Mouse (Mus musculus) embryo, embryonic 10.5 days (tissue): ENCODE data around the gene Cachd1.
A peak's percentile ranks its signal among the peaks of the same experiment; 100 is the strongest.

Experiments used
- DNase-seq: peaks from one replicate; pipeline ENCODE4 v3.0.0-alpha.2; 2015; ENCODE audit warnings: low spot score

Cachd1 gene

DNA sequence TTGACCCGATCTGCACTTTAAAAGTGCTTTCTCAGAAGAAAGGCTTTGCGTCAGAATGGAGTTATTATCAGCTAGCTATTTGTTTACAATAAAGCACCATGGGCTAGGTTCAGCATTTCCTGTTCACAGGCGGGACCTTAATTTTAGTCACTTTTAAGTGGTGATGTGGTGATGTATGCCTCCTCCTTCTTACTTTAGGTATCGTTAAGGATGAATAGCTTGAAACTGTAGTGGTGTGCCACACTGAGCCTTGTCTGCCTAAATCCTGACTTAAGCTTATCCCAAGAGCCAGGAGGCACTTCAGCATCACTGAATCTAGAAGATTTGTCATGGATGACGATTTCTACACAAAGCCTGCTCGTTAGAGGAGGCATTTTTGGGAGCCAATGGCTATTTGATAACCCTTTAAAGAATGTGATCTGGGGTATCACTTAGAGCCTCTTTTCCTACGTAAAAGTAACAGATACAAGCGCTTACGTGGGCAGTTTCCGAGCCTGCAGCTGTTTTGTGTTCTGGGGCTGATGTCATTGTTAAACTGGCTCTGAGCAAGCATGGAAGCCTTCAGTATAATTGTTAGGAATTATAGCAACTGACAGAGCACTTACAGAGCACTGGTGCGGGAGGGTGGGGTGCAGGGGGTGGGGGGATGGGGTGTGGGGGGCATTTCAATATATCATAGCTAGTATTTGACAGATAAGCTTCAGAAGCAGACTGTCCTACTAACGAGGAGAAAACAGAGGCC, 89.7 kb downstream of the Cachd1 start:
- peak; percentile 31 for DNase-seq

DNA sequence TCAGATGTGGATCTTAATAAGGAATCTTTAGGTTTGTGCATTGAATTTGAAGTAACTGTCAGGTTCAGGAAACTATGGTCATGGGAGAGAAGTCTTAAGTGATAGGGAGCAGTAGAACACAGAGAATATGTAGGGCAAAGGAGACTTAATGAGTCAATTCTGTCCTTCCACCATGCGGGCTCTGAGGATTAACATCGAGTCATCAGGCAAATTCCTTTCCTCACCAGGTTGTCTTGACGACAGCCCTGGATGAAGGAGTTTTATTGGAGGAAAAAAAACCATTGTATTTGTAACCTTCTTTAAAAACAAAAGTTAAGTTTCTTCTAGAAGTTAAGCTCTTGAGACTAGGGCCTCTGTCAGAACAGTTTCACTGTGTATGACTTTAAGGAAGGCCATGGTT, 100.9 kb downstream of the Cachd1 start:
- no peak for DNase-seq

DNA sequence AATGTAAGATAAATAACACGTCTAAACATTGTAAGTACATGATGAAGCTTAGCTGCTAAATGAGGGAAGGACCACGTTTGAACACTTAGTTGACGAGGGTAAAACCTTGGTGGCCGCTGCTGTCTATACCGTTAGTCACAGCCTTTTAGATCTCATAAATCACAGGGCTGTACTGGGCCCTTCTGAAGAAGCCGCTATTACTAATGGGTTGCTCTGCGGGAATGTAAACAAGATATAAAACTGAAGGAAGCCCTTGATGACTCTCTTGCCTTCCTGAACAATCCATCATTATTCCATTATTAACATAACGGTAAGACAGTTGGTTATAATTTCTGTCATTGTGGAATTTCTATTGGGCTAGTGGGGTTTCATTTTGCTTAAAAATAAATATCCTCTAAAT, 102.9 kb downstream of the Cachd1 start:
- DNase-seq = no peak

DNA sequence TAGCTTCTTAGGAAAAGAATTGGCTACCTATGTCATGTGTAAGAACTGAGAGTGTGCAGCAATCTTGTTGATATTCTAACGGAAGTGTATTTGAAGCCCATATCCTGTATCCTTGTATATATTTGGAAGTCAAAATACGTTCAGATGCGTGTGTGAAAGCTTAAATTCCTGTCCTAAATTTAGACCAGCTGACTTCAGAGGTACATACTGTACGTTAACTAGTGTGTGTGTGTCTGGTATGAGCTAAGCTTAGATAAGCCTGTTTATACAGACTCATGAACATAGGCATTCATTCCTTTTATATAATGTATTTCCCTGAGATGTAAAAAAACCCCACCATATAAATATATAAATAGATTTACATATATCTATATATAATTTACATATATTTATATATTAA, 103.6 kb downstream of the Cachd1 start:
- DNase-seq = no peak

DNA sequence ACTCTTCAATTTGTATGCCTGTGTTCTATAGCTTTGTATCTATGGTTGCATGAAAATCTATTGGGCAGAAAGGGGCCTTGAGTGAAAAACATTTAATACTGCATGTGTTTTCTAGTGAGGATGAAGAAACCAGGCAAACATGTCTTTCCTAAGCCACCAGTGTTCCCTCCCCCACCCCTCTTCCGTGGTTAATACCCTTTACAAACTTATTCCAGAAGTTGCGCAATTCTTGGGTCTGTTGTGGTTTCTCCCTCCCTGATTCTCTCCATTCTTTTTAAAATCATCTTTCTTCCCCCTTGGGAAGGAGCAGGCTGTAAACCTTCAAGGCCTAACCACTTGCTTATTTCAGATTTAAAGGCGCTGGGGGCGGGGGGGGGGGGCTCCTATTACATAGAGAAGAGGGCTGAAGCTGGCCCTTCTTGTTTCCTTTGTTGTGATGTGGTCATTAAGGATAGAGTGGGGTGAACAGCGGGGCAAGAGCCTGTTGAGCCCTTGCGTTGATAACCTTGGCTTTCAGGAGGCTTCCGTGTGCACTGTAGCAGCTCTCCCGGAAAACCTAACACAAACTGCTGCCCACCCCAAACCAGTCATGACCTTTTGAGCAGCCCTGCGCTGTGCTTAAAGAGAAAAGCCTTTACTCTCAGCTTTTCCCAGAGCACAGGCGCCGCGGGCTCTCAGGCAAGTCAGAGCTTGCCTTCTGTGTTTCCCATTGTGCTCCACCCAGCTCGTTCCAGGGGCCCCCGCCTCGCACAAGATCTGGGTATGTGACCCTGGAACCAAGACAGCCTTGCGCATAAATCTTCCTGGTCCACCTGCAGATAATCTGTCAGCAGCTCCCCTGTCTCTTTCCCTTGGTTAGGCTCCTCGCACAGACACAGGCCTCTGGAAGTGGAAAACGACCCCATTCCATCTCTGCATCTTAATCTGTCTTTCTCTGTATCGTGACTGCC, 109.6 kb downstream of the Cachd1 start:
- peak; percentile 84 for DNase-seq

DNA sequence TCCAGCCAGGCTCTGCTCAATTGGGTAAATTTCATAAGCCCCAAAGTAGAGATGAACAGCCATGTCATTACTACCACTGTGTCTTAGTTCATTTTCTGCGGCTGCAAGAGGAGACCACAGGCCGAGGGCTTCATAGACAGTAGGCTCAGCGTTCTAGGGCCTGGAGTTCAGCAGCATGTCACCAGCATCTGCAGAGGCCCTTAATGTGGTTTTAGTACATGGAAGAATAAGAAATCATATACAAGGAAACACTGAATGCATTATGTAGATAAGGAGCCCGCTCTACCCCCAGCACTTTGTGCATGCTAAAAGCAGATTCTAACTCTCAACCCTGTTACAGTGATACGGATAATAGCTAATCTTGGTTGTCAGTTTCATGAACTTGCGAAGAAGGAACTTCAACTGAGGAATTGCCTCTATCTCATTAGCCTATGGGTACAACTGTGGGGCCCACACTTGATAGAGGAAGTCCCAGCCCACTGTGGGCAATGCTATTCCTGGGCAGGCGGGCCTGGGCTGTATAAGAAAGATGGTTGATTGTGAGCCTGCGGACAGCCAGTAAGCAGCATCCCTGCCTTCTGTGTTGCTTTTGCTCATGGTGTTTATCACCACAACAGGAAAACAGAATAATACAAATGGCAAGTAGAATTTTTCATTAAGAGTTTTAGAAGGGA, 110.4 kb downstream of the Cachd1 start:
- no peak for DNase-seq

DNA sequence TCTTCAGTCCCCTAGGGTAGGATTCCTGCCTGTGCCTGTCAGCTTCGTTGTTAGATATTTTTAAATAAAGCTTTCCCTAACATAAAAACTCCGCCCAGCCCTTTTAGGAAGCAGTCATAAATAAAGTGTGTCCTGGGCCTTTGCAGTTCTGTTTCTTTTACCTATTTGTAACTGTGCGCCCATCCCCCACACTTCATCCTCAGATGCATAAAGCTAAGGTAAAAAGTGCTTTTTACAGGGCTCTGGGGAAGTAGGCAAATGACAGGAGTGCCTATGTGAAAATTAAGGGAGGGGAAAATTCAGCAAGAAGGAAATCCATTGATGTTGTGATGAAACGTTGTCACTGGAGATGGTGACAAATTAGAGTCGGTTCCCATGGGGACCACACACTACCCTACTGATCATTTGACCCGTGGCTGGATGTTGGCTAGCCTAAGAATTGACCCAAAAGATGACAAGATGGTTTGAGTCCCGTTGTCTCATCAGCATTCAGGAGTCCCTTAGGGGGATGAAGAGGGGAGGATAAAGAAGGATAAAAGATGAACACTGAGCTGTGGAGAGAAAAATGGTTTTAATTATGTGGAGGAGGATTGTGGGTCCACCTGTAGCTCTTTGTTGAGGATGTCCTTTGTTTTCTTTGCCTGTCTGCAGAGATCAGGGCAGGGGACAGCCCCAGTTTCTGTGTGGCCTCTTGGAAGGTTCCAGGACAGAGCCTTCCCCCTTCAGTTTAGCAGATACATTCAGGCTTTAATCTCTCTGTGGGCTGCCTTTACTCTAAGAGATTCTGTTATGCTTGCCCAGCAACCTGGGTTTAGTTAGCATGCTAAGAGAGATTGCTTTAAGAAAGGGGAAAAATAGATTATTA, 113.9 kb downstream of the Cachd1 start:
- peak; percentile 72 for DNase-seq

DNA sequence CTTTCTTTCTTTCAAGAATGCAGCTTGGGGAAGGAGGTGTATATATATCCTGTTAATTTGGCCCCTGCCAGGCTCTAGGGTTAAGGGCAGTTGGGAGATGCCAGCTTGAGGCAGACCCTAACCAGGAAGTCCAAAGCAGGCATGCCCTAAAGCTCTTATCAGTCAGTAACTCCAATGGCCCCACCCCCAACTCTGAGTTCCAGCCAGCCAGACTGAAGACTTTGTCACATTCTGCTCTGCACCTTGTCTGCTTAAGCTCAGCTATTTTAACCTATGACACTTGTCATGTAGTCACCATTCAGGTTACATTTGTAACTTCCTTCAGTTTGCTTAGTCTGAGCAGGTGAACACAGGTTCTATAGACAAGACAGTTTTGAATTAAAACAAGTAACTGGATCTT, 117.3 kb downstream of the Cachd1 start:
- no peak for DNase-seq

DNA sequence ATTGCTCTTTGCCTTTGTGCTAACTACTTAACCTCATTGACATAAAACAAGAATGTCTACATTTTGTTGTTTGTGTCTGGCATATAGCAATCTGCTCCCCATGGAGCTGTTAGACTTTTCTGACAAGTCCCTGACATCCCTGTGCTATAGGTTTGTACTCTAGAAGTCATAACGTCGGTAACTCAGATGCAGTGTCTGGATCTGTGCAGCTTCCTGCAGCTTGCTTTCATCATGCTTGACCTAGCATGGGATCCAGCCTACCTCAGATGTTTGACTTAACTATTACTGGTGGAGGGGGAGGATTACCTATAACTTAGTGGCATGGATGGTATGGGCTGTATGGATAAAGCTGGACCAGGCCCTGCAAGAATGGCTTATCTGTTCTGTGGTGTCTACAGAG, 117.7 kb downstream of the Cachd1 start:
- DNase-seq = no peak

DNA sequence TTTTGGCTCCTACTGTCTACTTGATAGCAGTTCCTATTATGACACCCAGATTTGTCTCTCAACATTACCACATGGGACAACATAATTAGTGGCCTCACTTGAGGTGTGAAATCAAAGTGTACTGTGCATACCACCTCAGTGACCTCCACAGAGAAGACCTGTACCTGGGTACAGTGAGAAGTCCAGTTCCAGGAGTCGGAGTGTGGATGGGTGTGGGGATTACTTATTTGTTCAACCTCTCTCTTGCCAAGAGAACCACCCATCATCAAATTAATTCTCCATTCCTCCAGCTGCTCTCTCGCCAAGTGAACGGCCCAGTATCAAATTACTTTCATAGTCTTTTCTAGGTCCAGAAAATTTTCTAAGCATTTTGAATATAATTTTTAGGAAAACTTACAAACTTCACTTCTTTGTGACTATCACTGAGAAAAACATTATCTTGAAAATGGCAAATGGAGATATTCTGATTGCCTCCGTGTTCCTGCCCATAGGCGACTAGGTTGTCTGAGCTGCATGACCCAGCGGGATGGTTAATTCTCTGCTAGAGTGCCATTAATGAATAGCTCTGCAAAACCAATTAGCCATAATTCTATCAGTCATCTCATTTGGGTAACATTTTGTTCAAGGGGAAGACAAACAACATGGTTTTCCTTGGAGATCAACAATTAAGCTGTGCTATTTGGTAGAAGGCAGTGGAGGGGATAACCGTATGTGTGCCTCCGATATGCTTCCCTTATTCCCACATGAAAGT, 120.0 kb downstream of the Cachd1 start:
- DNase-seq = no peak

DNA sequence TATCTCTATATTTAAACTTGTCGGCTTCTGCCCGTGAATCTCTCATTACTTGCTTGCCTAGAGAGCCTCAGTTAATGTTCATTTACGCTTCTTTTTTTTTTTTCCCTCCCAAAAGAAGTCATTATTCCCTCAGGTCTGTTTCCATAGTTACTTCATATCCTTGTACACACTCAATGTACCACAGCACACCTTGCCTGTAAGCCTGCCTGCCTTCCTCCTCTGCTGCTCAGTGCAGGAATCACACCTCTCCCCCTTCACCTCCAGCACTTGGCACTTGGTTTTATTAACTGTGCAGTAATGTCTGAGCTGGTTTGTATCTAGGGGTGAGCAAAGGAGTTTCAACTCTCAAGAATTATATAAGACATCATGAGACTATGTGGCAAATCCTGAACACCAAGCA, 121.5 kb downstream of the Cachd1 start:
- no peak for DNase-seq

DNA sequence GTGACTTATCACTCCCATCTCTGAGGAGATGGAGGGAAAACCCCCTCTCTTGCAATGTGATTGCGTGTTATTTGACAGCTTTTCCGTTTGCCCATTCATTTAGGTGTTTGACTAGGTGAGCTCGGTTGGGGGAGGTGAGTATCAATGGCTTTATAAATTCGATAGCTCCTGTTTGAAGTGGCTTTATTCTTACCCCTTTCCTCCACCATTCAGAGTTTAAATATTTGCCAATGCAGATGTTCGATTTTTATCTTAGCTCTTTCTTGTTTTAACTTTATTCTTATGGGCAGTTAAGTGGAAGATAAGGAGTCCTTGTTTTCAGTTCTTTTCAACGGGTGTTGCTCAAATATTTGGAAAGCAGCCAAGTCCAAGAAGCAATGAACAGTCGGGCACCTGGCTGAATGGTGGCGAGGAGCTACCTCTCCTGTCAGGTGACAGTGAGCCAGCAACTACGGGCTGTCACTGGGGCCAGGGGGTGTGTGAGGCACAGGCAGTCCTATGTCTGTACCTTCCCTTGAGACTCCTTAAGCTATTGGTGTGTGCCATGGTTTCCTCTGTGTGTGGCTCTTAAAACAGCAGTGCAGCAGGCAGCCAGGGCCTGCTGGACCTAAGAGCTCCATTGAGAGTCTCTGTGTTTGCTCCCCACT, 133.3 kb downstream of the Cachd1 start:
- no peak for DNase-seq

DNA sequence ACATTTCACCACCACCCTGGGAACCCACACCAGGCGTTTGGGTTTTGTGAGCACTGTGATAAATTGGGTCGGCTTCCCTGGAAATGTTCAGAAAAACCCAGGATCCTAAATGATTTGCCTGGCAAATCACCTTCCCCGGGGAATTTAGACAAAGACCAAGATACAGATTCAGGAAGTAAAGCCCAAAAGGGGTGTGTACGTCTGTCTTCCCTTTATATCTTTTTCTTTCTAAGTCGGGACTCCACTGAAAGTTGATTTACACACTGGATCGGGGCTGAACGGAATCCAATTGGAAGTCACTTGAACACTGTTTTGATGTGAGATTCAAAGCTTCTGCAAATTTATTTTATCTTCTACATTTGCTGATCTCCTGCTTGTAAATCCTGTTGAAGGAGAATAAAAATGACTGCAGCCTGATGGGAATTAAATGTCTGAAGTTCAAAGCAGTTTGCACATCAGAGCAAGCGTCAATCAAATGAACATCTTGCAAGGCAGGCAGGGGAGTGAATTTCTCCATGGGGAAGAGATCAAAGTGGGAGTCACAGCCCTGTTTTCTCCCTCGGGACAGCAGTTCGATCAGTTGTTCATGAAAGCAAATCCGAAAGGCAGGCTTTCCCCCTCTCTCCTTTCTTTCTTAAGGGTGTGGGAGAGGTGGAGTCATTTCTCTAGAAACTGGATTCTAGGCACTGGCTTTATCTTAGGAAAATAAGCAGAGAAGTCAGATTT, 134.3 kb downstream of the Cachd1 start:
- DNase-seq = peak; percentile 57

DNA sequence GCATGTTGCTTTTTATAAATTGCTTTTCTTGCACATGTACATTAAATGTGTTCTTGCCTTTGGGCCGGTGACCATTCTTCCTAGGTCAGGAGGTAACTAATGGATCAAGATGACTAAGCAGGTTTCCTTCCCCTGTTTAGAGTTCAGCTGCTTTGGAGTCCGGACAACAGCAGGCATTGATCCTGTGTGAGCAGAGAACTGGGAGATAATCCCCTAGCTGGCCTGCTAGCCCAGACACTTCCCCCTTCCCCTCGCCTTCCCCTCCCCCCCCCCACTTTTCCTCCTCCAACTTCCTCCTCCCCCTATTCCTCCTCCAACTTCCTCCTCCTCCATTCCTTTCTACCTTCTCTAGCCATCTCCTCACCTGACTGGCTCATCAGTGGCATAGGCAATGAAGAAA, 135.2 kb downstream of the Cachd1 start:
- no peak for DNase-seq

DNA sequence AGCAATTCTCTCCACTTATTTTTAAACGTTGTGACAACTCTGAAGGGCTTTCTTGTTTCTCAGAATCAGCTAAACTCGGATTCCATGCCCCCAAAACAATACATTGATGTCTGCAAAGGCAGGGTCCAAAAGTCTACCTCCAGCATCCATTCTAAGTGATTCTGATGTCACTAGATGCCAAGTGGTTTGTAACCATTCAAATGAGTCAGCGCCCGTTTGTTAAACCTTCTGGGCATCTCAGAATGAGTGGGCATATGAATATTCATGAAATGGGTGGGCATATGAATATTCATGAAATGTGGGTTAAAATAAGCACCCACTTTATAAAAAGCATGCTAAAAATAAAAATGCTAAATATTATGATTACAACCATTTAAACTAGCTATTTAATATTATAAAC, 137.2 kb downstream of the Cachd1 start:
- DNase-seq = no peak

DNA sequence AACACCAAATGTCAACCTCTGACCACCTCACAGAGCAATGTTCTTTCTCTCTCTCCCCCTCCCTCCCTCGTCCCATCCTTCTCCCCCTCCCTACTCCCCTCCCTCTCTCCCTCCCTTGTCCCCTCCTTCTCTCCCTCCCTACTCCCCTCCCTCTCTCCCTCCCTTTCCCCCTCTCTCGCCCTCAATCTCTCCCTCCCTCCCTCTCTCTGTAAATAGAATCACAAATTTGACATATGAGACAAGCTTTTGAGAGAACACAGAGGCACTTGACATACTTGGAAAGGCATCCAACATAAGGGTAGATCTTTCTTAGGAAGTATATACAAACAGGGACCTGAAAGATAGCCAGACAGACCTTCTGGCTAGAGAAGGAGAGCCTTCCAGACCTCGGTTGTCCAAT, 138.1 kb downstream of the Cachd1 start:
- DNase-seq = no peak

DNA sequence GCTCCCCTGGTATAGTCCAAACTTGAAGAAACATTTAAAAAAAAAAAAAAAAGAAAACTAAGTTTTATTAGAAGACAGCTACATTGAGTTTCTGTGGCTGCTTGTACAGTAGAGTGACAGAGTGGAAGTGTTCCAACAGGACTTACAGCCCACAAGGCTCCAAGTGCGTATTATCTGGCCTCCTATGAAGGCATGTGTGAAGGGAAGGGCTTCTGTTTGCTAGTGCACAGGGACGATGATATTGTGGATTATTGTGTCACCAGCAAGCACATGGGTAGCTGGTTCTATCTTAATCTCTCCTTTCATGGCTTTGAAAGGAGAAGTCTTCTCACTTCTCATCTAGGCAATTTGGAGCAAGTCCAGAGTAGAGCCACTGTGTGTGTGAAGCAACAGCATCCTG, 138.6 kb downstream of the Cachd1 start:
- DNase-seq = no peak

DNA sequence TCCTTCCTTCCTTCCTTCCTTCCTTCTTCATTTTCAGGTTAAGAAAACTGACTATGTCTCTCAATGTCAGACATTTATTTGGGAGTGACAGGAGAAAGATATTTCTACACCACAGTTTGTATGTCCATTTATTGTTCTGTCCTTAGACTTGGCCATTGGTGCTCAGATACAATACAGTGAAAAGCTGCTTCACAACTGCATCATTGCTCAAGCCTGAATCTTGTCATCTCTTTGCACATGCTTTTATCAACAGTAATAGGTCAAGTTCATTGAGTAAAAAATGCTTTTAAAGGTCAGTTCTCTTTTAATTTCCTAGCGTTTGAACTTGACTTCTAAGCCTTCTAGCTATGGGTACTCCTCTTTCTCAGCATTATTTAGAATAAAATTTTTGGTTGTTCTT, 141.0 kb downstream of the Cachd1 start:
- DNase-seq = no peak

DNA sequence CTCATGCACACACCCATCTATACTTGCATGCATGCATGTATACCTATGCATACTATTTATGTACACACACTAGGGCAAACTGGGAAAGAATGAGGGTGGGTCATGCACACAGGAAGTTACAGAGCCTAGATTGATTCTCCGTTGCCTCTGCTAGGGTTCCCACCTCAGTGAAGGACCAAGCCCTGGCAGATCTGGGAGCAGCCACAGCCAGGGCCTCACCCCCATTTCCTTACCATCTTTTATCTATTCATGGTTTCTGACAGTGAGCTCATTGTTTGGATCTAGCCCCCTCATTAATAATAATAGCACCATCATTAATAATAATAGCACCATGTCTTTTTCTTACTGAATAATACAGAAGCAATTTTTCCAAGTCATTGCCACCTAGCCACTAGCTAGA, 143.9 kb downstream of the Cachd1 start:
- DNase-seq = no peak
